Mouse (Mus musculus): ENCODE measurements around the gene Gm2163. TPM values are rescaled to one million over a fixed set of nuclear protein-coding genes. Genes with fewer than 3 reads are reported as not detected.
"Not testable (repeated sequence)": the region's sequence is repeated elsewhere in the genome, so short reads cannot be mapped to it uniquely, and the experiment has no call there.

The Gm2163 gene
- 0.06 and 0.10 TPM in 2 replicates for polyA plus RNA-seq (2015; fragmentation: Nextera tagmentation; extraction: Ambion mirVana)

DNA sequence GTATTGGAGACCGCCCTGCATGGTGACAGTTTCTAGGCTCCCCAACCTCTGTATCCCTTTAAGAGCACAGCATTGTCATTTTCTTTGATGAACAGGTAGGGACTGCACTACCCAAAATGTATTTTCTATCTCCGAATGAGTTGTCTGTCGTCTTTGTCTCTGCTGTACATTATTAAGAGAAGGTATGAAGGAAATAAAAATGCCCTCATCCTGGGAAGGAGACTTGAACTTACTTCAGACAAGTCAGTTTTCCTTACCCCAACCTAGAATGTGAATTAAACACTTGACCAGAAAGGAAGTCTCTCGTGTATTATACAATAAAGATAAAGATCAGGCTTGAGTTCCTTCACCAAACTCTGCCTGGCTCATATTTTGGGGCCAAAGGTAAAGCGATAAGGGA lies at the start of gene Gm2163:
TSS of gene Gm2163 (plus strand) at position 301 of the 400 bp plus-strand sequence.
- WGBS: no CpG with 5 or more reads among the region's 5 CpGs
- H3K9ac ChIP-seq (ENCODE audit: low read length); H3K4me2 ChIP-seq (ENCODE audit: low read depth, low read length); H3K4me1 ChIP-seq (ENCODE audit: control insufficient read depth, insufficient read depth, low read length); H3K4me3 ChIP-seq (replicated peaks; ENCODE audit: low read length); ATAC-seq (ENCODE audit: insufficient read depth, low FRiP score); H3K36me3 ChIP-seq (ENCODE audit: control insufficient read depth, insufficient read depth, low read length); H3K27me3 ChIP-seq (ENCODE audit: control insufficient read depth, insufficient read depth, low read length); H3K27ac ChIP-seq (ENCODE audit: low read length); H3K9me3 ChIP-seq (replicated peaks; ENCODE audit: control insufficient read depth, low read length): not testable (repeated sequence)

DNA sequence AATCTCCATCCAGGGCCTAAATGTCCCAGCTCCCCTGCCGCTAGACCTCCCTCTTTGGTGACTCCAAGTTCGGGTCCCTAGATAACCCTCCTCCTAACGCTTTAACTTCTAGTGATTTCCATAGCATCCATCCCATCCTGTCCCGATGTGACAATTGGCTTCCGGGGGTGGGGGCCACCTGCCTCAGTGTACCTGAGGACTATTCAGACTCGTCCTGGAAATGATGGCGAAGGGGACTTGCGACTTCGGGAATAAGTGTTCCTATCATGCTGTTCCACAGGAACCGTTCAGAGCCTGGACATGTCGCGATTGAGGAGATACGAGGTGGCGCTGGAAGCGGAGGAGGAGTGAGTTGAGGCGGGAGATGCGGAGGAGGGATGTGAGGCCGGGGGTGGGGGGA lies 27.5 kb upstream of the Gm2163 start, which contains the start of gene Gm21586:
TSS of gene Gm21586 (plus strand) at position 301 of the 400 bp plus-strand sequence.
- no CpG with 5 or more reads among the region's 18 CpGs for WGBS
- not testable (repeated sequence) for H3K4me3 ChIP-seq (replicated peaks; ENCODE audit: low read length); H3K4me1 ChIP-seq (ENCODE audit: control insufficient read depth, insufficient read depth, low read length); H3K36me3 ChIP-seq (ENCODE audit: control insufficient read depth, insufficient read depth, low read length); H3K27ac ChIP-seq (ENCODE audit: low read length); H3K9me3 ChIP-seq (replicated peaks; ENCODE audit: control insufficient read depth, low read length); H3K9ac ChIP-seq (ENCODE audit: low read length); ATAC-seq (ENCODE audit: insufficient read depth, low FRiP score); H3K4me2 ChIP-seq (ENCODE audit: low read depth, low read length); H3K27me3 ChIP-seq (ENCODE audit: control insufficient read depth, insufficient read depth, low read length)

DNA sequence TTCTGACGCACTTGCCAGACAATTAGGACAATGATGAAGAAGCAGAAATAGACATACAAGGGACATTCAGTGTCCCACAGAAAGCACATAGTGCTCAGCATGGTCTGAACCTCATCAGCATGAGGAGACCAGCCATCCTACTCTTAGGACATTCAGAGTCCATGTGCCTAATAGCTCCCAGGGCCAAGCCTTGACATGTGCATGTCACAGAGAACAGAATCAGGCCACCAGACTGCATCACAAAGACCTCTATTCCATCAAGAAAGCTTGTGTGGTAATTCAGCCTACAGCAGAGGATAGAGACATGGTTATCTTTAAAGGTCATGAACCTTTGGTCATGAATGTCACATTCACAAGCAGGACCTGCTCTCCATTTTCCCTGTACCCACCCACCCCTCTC lies 61.5 kb downstream of the Gm2163 start, which contains the start of gene Fam205a2:
TSS of gene Fam205a2 (minus strand) at position 101 of the 400 bp plus-strand sequence.
- not testable (repeated sequence) for H3K27ac ChIP-seq (ENCODE audit: low read length); H3K27me3 ChIP-seq (ENCODE audit: control insufficient read depth, insufficient read depth, low read length); H3K9me3 ChIP-seq (replicated peaks; ENCODE audit: control insufficient read depth, low read length); H3K4me2 ChIP-seq (ENCODE audit: low read depth, low read length); H3K4me3 ChIP-seq (replicated peaks; ENCODE audit: low read length); H3K36me3 ChIP-seq (ENCODE audit: control insufficient read depth, insufficient read depth, low read length); H3K4me1 ChIP-seq (ENCODE audit: control insufficient read depth, insufficient read depth, low read length); H3K9ac ChIP-seq (ENCODE audit: low read length); ATAC-seq (ENCODE audit: insufficient read depth, low FRiP score)
- WGBS: no CpG with 5 or more reads among the region's 1 CpGs

DNA sequence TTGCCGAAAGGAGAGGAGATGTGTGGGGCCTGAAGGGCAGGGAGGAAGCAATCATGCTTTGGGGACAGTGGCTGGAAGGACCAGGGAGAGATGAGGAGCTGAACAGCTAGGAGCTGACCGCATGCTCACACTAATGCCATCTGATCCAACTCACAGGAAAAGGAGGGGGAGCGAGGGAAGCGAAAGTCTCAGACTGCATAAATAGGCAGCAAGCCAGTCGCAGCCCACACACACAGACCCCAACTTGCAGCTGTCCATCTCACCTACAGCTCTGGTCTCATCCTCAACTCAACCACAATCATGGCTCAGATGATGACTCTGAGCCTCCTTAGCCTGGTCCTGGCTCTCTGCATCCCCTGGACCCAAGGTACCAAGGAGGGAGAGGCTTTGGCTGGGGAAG lies 145.3 kb downstream of the Gm2163 start, which contains the start of gene Gm10591:
TSS of gene Gm10591 (plus strand) at position 301 of the 400 bp plus-strand sequence.
- WGBS: no CpG with 5 or more reads among the region's 5 CpGs
- H3K27ac ChIP-seq (ENCODE audit: low read length); H3K4me3 ChIP-seq (replicated peaks; ENCODE audit: low read length); H3K9ac ChIP-seq (ENCODE audit: low read length); H3K9me3 ChIP-seq (replicated peaks; ENCODE audit: control insufficient read depth, low read length); H3K36me3 ChIP-seq (ENCODE audit: control insufficient read depth, insufficient read depth, low read length); H3K27me3 ChIP-seq (ENCODE audit: control insufficient read depth, insufficient read depth, low read length); ATAC-seq (ENCODE audit: insufficient read depth, low FRiP score); H3K4me1 ChIP-seq (ENCODE audit: control insufficient read depth, insufficient read depth, low read length); H3K4me2 ChIP-seq (ENCODE audit: low read depth, low read length): not testable (repeated sequence)

DNA sequence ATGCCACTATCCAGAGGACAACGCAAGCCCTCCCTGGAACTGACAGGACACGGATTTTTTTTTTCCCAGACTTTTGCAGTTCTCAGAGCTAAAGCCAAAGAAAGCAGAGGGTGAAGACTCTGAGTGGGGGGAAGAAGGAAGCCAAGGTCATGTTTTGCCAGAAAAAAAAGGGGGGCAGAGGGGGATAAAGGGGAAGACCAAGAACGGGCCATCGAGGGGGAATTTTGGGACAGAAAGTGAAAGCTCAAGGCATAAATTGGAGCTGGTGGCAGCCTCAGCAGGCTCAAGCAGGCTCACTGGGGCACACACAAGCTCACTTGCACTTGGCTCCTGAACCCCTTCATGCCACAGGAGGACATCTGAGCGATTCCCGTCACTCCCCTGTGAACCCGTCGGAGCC lies 162.9 kb downstream of the Gm2163 start, which contains the start of gene Gm2564:
TSS of gene Gm2564 (plus strand) at position 301 of the 400 bp plus-strand sequence.
- ATAC-seq (ENCODE audit: insufficient read depth, low FRiP score); H3K27me3 ChIP-seq (ENCODE audit: control insufficient read depth, insufficient read depth, low read length); H3K9me3 ChIP-seq (replicated peaks; ENCODE audit: control insufficient read depth, low read length); H3K27ac ChIP-seq (ENCODE audit: low read length); H3K4me3 ChIP-seq (replicated peaks; ENCODE audit: low read length); H3K9ac ChIP-seq (ENCODE audit: low read length); H3K36me3 ChIP-seq (ENCODE audit: control insufficient read depth, insufficient read depth, low read length); H3K4me1 ChIP-seq (ENCODE audit: control insufficient read depth, insufficient read depth, low read length); H3K4me2 ChIP-seq (ENCODE audit: low read depth, low read length): not testable (repeated sequence)
- WGBS: no CpG with 5 or more reads among the region's 8 CpGs

Other genes with a start within 250 kb of the Gm2163 start
- gene Gm10600, start 226.1 kb upstream of the Gm2163 start, polyA plus RNA-seq (2015; fragmentation: Nextera tagmentation; extraction: Ambion mirVana): not detected in 2 replicates
- gene Ccl21b, start 211.0 kb upstream of the Gm2163 start, polyA plus RNA-seq (2015; fragmentation: Nextera tagmentation; extraction: Ambion mirVana): not detected in 2 replicates
- gene Gm21953, start 172.5 kb upstream of the Gm2163 start, polyA plus RNA-seq (2015; fragmentation: Nextera tagmentation; extraction: Ambion mirVana): not detected in 2 replicates
- gene Fam205a3, start 148.4 kb upstream of the Gm2163 start, polyA plus RNA-seq (2015; fragmentation: Nextera tagmentation; extraction: Ambion mirVana): not detected in 2 replicates
- gene Gm21586, start 27.4 kb upstream of the Gm2163 start, polyA plus RNA-seq (2015; fragmentation: Nextera tagmentation; extraction: Ambion mirVana): not detected in 2 replicates
- not detected in 2 replicates for gene Fam205a2, start 61.4 kb downstream of the Gm2163 start, polyA plus RNA-seq (2015; fragmentation: Nextera tagmentation; extraction: Ambion mirVana)
- gene Gm10591, start 145.4 kb downstream of the Gm2163 start, polyA plus RNA-seq (2015; fragmentation: Nextera tagmentation; extraction: Ambion mirVana): not detected in 2 replicates
- 0.44 and 0.46 TPM in 2 replicates for gene Gm2564, start 163.0 kb downstream of the Gm2163 start, polyA plus RNA-seq (2015; fragmentation: Nextera tagmentation; extraction: Ambion mirVana)
- not detected in 2 replicates for gene Ccl27b, start 188.5 kb downstream of the Gm2163 start, polyA plus RNA-seq (2015; fragmentation: Nextera tagmentation; extraction: Ambion mirVana)
- not detected in 2 replicates for gene Il11ra2, start 195.1 kb downstream of the Gm2163 start, polyA plus RNA-seq (2015; fragmentation: Nextera tagmentation; extraction: Ambion mirVana)